Mouse (Mus musculus) neutrophil, adult 83 days (primary cell): ENCODE results near the gene Rpia. TPM values are rescaled to one million over a fixed set of nuclear protein-coding genes. Genes with fewer than 3 reads are reported as not detected.

Experiments
- total RNA-seq, 2 experiments: library from RNA; stranded (reverse); gene quantifications; one replicate each; pipeline ENCODE4 v1.2.4; 2023

The Rpia gene
- total RNA-seq: 10 to 100 TPM; 51.9 to 54.6 TPM

GRCm38 (mm10) chr6:70791824-70792535 is at the start of gene Rpia:
Gene Rpia (minus strand): TSS chr6:70792232.

Other genes with a start within 250 kb of the Rpia start
- 10 to 100 TPM; 56.7 to 62.2 TPM for gene Eif2ak3, start 52.3 kb upstream of the Rpia start, total RNA-seq
- gene Tex37, start 126.7 kb upstream of the Rpia start, total RNA-seq: not detected
- not detected for gene Foxi3, start 164.3 kb upstream of the Rpia start, total RNA-seq